Mouse (Mus musculus) layer of hippocampus, postnatal 25 days (tissue): ENCODE measurements at regions not wholly inside any gene's neighbourhood (a gene's known extent, or its start where the extent isn't known, plus 50 kb on each side); places are given as distances from the start of the nearest gene placed in this dataset.
A peak's percentile ranks its signal among the peaks of the same experiment; 100 is the strongest.

Experiments
- DNase-seq, 2 experiments: peaks; one replicate each; pipeline ENCODE4 v3.0.0; 2022; ENCODE audit warnings: mixed read lengths in 2 of 2, low spot score in 1 of 2; ENCODE audit errors: extremely low spot score in 1 of 2

DNA sequence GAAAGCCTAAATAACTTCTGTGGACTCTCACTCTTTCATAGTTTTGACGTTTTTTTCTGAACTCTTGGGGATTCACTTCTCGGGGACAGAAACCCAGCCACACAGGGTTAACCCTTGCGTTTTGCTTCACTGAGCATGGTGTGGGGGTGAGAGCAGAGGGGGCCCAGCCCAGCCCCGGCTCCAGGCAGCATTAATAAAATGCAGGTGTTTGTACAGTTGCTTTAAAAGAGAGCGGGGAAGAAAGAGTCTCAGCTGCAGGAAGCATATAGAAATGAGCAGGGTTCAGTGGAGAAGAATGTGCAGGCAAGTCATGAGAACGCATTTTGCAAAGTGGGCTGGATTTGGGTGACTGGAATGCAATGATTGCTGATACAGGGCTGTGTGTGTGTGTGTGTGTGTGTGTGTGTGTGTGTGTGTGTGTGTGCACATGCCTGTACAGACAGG lies 91.8 kb downstream of the Zfp36l1 start:
- no peak for DNase-seq

DNA sequence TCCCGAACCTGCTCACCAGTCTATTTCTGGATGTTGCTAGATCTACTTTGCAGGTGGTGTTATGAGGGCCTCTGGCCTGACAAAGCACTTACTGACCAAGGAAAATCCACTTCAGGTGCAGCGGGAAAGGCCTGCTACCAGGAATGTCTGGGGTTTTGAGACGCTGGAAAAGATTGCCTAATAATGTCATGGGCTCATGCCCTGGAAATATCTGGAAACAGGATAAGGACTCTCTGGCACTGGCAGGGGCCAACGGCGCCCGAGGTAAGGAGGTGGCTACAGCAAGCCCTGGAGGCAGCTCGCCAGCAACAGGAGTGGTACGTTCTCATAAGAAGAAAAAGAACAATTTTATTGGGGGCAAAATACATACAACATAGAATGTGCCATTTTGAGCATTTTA lies 94.7 kb downstream of the Zfp36l1 start:
- no peak for DNase-seq

GRCm38 (mm10) chr12:80017376-80017929 lies 95.4 kb downstream of the Zfp36l1 start:
- no peak for DNase-seq

GRCm38 (mm10) chr12:80015938-80016337 lies 96.9 kb downstream of the Zfp36l1 start:
- no peak for DNase-seq

DNA sequence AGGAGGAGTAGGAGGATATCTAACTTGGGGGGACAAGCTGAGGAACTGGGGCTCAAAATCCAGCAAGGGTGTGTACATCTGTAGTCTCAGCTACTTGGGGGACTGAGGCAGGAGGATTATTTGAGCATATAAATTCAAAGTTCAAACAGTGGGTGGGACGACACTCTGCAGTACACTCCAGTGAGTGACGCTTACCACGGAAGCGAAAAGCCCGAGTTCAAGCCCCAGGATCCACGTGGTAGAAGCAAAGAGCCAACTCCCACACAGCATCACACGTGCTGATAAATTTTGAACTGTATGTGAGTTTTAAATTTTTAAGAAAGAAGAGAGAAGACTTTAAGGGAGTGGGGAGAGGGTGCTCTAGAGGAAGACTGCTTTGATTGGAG lies 98.2 kb downstream of the Zfp36l1 start:
- DNase-seq = no peak

DNA sequence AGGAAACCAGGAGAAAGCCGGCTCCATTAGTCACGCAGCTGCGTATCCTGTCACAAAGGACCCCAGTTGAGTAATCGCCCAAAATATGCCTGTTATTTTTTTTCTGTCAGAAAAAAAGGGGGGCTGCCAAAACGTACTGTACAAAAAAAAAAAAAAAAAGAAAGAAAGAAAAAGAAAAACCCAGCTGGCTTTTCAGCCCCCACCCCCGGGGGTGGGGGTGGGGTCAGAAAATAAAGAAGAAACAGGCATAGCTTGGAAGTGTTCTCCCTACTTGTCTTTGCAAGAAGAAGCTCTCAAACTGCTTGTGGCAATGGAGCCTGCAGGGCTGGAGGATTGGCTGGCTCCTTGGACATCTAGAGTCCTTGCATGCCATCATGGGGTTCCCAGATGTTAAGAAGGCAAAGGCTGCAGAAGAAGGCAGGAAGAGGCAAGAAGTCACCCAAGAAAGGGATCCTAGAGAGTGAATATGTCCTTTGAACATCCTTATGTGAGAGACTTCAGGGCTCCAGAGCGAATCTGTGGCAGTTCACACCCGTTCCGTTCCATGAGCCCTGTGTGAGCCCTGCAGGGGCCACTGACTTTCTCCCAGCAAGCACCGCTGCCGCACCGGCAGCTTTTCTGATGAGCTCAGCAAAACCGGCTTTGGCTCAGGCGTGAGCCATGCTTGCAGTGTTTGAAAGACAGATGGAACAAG lies 98.8 kb downstream of the Zfp36l1 start:
- DNase-seq = peak; percentile 16 to 36

DNA sequence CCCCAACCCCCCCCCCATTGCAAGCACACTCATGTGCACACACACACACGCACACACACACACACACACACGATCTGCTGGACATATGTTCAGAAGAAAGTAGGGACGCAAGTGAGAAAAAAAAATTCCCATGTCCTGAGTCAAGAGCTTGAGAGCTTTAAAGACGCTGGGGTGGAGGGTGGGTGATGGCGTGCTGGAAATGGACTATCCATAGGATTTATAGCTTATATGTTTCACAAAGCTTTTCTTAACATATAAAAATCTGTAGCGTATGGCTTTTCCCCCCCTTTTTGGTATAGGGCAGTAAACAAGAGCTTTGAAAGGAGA lies 99.3 kb downstream of the Zfp36l1 start:
- DNase-seq = no peak

DNA sequence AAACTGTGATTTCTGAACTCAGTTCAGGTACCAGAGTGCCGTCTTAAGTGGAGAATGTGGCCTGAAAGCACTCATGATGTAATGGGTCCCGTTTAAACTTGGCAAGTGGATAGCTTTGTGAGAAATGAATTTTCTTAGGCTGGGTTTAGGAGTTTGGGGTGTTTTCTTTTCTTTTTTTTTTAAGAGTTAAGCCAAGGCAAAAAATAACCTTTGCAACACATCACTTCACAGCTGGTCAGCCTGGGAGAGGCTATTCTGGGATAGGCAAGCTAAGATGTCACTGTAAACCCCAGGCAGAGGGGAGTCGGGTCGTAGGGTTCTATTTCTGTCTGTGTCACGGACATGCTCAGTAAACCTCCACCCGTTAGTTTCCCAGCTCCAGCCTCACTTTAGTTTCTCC lies 100.9 kb downstream of the Zfp36l1 start:
- DNase-seq = no peak

GRCm38 (mm10) chr12:80010947-80011346 lies 101.9 kb downstream of the Zfp36l1 start:
- DNase-seq = no peak

DNA sequence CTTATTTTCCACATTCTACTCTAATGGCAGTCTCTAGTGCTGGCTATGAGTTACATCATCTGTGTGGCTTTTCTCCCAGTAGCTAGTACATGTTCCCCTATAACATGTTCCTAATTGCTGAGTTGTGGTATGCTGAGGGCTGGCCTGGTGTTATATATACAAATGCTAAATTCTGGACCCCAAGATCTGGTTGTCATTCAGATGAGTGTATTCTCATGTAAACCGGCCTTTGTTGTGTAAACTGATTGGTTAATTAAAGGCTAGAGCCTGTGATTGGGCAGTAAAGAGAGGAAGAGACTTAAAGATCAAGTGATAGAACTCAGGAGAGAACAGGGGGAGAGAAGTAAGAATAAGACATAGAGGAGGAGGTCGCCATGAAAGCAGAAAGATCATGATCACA lies 102.6 kb downstream of the Zfp36l1 start:
- no peak for DNase-seq

- DNase-seq = no peak
Observed at GRCm38 (mm10) chr12:80007849-80008248, 105.0 kb downstream of the Zfp36l1 start.

- DNase-seq = no peak
Observed at GRCm38 (mm10) chr12:80005227-80005919, 107.4 kb downstream of the Zfp36l1 start.

GRCm38 (mm10) chr12:80004575-80004974 lies 108.2 kb downstream of the Zfp36l1 start:
- DNase-seq = no peak

GRCm38 (mm10) chr12:80003486-80003885 lies 109.3 kb downstream of the Zfp36l1 start:
- DNase-seq = no peak

DNA sequence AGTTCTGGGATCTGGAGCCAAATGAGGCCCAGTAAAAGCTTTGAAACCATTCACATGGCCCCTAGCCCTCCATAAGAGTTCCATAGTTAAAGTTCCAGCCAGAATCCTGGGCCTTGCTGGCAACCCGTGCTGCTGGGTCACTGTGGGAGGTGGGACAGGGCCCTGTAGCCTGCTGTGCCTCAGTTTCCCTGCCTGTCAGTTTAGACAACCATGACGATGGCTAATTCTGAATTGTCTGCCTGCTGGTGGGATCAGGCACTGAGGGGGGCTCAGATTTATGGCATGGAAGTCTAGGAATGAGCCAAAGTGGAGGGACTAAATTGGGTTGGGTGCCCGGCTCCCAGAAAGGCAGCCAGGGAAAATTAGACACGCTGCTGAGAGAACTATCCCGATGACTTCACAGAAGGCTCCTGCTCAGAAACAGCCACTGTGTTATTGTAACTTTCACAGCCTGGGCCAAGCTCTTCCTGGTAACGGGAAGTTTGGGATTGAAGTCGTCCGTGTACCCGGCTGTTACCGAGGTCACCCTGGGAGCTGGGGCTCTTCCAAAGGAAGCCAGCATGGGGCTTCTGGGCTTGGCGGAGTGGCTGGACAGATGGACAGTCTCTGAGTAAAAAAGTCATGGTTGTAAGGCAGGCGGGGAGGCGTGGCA lies 110.2 kb downstream of the Zfp36l1 start:
- DNase-seq = no peak

GRCm38 (mm10) chr12:80001794-80002193 lies 111.0 kb downstream of the Zfp36l1 start:
- DNase-seq = no peak

- DNase-seq = no peak
Observed at GRCm38 (mm10) chr12:79999868-80000370, 112.9 kb downstream of the Zfp36l1 start.

DNA sequence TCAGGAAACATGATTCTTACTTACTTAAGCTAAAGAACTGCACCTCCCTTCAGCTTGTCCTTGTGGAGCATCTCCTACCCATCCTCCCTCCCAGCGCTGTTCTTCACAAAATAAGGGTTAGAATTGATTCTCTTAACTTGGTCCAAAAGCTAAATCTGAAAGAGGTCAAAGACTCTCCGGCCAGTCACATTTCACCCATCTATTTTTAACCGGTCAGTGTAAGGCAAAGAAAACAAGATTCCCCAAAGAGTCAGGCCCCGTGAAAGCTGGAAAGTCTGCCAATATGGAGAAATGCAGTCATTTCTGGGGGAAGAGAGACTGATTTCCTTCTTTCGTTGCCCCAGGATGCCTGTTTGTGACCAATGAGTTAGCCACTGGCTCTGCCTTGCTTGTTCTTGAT lies 114.0 kb downstream of the Zfp36l1 start:
- DNase-seq = no peak

DNA sequence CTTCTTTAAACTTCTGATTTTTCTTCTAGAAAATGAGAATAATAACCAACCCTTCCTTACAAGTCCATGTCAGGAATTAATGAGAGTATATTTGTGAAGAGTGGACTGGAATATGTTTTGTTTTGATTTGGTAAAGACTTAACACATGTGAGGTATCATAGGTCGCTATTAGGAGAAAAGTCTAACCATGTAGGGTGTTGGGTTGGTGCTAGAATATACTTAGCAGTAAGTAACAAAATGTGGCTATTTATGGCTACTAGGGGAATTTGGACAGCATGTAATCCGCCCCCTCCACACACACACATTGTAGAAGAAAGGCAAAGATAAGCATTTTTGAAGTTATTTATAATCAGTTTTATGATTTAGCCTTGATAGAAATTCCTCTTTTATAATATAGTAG lies 114.5 kb downstream of the Zfp36l1 start:
- no peak for DNase-seq

DNA sequence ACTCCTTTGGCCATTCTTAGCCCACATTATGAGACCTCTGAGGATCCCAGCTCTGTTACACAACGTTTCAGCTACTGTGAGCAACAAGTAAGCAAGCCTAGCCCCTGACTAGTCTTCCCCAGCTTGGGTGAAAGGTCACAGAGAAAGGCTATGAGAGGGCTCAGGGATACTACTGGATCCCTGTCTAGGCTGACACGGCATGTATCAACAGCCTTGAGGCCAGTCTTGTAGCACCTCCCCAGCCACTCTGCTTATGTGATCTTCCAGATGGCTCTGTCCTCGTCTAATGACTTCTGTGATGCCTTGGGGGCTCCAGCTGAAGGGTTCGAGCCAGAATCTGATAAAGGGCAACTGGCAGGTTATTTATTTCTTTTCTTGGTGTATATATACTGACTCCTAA lies 115.6 kb downstream of the Zfp36l1 start:
- DNase-seq = no peak

- DNase-seq = no peak
Observed at GRCm38 (mm10) chr12:79995521-79996094, 117.2 kb downstream of the Zfp36l1 start.
